Mouse (Mus musculus): ENCODE measurements around the gene Atg10.

DNA sequence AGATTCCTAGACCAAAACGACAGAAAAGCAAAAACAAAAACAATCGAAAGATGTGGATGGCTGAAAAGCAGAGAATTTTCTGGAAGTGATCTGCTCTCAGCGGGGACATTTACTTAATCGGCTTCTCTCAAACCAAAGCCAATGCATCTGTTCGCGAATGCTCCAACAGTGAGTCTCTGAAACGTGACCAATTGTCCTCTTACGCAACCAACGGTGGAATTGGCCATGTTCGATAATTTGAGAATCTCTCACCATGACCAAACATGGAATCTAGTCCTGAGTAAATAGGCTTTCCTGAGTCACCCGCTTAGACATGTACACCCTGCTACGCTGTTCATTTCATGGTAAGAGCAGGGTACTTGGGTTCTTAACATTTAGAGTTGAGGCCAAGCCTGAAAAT lies 326.9 kb downstream of the Atg10 start:
- no peak for TF ChIP-seq CTCF (IDR thresholded peaks at IDR 0.05; ENCODE audit: low read depth)
- TF ChIP-seq EP300 (IDR thresholded peaks at IDR 0.05; ENCODE audit: low read depth), result no peak

Measured in heart, postnatal 0 days (tissue).